Mouse (Mus musculus) heart, postnatal 0 days (tissue): ENCODE measurements around the gene Gm12216. TPM values are rescaled to one million over a fixed set of nuclear protein-coding genes. Genes with fewer than 3 reads are reported as not detected.

Experiments
- ATAC-seq: fragments of 200-750 bp; cut with Nextera tagmentation; 2 replicates; pipeline ENCODE4 v1.8.0; 2017; ENCODE audit warnings: low read depth, moderate number of reproducible peaks, moderate library complexity; ENCODE audit not compliant: insufficient read depth
- DNase-seq: peaks from one replicate; pipeline ENCODE4 v3.0.0-alpha.2; 2016; ENCODE audit warnings: low spot score
- H3K27ac ChIP-seq: fragments of 300-500 bp; sonication (generic); 2 replicates; pipeline ENCODE4 v1.5.1; 2014; ENCODE audit warnings: low read depth, mild to moderate bottlenecking
- H3K27me3 ChIP-seq: fragments of 300-500 bp; sonication (generic); 2 replicates; pipeline ENCODE4 v1.6.1; 2014; ENCODE audit warnings: low read length, mixed read lengths; ENCODE audit not compliant: control insufficient read depth, insufficient read depth
- H3K36me3 ChIP-seq: fragments of 300-500 bp; sonication (generic); replicated peaks from 2 replicates; pipeline ENCODE4 v1.6.1; 2014; ENCODE audit warnings: low read length, mixed read lengths; ENCODE audit not compliant: control insufficient read depth, insufficient read depth
- H3K4me1 ChIP-seq: fragments of 300-500 bp; sonication (generic); 2 replicates; pipeline ENCODE4 v1.6.1; 2014; ENCODE audit warnings: antibody characterized with exemption; ENCODE audit not compliant: control insufficient read depth, insufficient read depth
- H3K4me2 ChIP-seq: fragments of 300-500 bp; sonication (generic); 2 replicates; pipeline ENCODE4 v1.6.1; 2014; ENCODE audit warnings: low read depth, mild to moderate bottlenecking, low read length, moderate library complexity
- H3K4me3 ChIP-seq: fragments of 300-500 bp; sonication (generic); 2 replicates; pipeline ENCODE4 v1.5.1; 2014; ENCODE audit warnings: low read depth, low read length
- H3K9ac ChIP-seq: fragments of 300-500 bp; sonication (generic); replicated peaks from 2 replicates; pipeline ENCODE4 v1.6.1; 2014; ENCODE audit warnings: low read depth, low read length, mixed read lengths
- H3K9me3 ChIP-seq: fragments of 300-500 bp; sonication (generic); replicated peaks from 2 replicates; pipeline ENCODE4 v1.6.1; 2016; ENCODE audit warnings: low read length; ENCODE audit not compliant: control insufficient read depth
- CTCF ChIP-seq: IDR thresholded peaks from 2 replicates; pipeline ENCODE4 v1.5.1; 2016; ENCODE audit warnings: antibody characterized with exemption, control low read depth, low read depth
- EP300 ChIP-seq: IDR thresholded peaks from 2 replicates; pipeline ENCODE4 v1.6.1; 2016; ENCODE audit warnings: antibody characterized with exemption, low read depth
- WGBS: fragments of 180-500 bp; shearing (Covaris S2); extraction: QIAGEN DNeasy Blood & Tissue Kit; methylation state at CpG from one replicate; pipeline ENCODE4 v1.1.7; 2014; 5-methylcytosine and 5-hydroxymethylcytosine counted together
- polyA plus RNA-seq: library from polyadenylated mRNA; unstranded; fragments of >200 nt; fragmentation: Nextera tagmentation; extraction: Ambion mirVana; gene quantifications from 2 replicates; pipeline ENCODE4 v1.2.1, GENCODE M21; 2015
- total RNA-seq: library from RNA; depleted of rRNA; stranded (reverse); fragments of >200 nt; gene quantifications from 2 replicates; pipeline ENCODE4 v1.2.3, GENCODE M21; 2014; ENCODE audit warnings: low replicate concordance

The Gm12216 gene
- total and polyA plus RNA-seq, 2 experiments from 2014 or later = 1.6 TPM; not detected in 1

DNA sequence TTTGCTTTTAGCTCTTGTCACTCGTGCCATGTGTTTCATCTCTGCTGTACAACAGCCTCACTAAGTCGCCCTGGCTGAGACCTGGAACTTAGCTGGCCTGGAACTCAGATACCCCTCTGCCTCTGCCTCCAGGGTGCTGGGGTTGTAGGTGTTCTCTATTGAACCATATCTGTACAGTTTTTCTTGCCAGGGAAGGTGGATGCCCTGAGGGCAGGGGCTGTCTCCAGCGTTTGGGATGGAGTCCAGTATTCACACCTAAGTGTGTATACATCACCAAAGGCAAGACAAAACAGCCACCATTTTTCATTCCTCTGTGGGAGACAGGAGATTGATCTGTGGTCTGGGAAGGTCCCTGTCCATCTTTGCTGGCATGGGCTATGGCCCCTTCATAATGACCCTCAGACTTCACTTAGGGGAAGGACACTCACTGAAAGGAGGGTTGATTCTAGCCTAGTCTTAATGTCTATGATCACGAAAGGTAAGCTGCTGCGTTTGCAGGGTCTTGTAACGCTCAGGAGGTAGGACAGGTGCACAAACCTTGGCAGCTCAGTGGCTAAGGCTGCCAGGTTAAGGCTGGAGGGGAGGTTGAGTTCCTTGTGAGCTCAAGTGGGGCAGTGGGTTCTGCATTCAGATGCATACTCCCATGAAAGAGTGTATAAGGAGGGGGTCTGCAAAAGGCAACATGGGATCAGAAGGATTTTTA, 847 bp downstream of the Gm12216 start:
- peak overlapping the region; percentile 51 for H3K4me3 ChIP-seq
- no peaks in the 10 kb centered on the region for H3K27me3 ChIP-seq
- DNase-seq (no peak), ATAC-seq (no peak)
- no peaks in the 10 kb centered on the region for H3K4me1 ChIP-seq
- H3K9me3 ChIP-seq = no peaks in the 10 kb centered on the region
- H3K36me3 ChIP-seq = no peaks in the 10 kb centered on the region
- no peak overlapping the region for H3K9ac ChIP-seq
- peak overlapping the region; percentile 58 for H3K4me2 ChIP-seq
- TF ChIP-seq EP300 (no peak), CTCF (no peak)
- 77% methylated on average over 6 of the region's 6 CpGs for WGBS
- H3K27ac ChIP-seq = no peak overlapping the region

DNA sequence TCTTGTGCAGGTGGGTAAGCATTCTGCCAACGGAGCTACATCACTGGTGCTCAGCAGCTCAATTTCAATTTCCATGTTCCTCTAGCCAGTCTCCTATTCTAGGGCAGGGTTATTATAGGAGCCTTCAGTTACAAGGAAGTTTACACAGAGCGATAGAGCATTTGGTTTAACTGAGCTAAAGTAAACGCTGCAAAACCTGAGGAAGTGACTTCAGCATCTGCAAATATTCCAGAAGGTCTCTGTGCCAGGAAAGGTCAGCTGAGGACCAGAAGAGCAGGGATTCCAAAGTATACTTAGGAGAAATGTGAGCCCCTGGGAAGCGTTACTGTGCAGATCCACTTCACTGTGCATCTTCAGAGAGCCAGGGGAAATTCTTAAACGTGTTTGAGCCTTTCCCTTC, 5.4 kb downstream of the Gm12216 start:
- ATAC-seq (no peak), DNase-seq (peak; percentile 32)
- Histone ChIP-seq H3K36me3 (no peaks in the 10 kb centered on the region), H3K4me3 (no peak overlapping the region), H3K4me2 (no peak overlapping the region), H3K9me3 (no peaks in the 10 kb centered on the region), H3K27ac (no peak overlapping the region), H3K27me3 (no peaks in the 10 kb centered on the region), H3K4me1 (no peaks in the 10 kb centered on the region), H3K9ac (no peak overlapping the region)
- 39% methylated on average over 5 of the region's 5 CpGs for WGBS
- TF ChIP-seq CTCF (no peak), EP300 (no peak)

DNA sequence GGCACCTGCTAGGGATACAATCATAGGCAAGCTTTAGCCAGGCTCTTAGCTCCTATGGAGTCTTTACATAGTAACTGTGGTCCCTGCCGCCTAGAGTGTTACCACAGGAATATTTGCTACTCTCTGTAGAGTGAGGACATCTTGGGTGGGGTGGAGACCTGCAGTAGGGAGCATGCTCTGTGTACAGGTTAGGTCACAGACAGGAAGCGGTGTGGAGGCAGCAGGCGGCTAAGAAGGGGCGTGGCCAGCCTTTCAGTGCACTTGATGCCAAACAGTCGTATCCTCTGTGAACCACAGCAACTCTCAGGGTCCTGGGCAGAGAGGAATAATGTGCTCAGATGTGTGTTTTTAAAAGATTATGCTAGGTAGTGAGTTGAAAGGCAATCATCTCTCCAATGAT, 7.3 kb downstream of the Gm12216 start:
- ATAC-seq (peak; percentile 27; the same call in 1 of the 2 replicates), DNase-seq (no peak)

DNA sequence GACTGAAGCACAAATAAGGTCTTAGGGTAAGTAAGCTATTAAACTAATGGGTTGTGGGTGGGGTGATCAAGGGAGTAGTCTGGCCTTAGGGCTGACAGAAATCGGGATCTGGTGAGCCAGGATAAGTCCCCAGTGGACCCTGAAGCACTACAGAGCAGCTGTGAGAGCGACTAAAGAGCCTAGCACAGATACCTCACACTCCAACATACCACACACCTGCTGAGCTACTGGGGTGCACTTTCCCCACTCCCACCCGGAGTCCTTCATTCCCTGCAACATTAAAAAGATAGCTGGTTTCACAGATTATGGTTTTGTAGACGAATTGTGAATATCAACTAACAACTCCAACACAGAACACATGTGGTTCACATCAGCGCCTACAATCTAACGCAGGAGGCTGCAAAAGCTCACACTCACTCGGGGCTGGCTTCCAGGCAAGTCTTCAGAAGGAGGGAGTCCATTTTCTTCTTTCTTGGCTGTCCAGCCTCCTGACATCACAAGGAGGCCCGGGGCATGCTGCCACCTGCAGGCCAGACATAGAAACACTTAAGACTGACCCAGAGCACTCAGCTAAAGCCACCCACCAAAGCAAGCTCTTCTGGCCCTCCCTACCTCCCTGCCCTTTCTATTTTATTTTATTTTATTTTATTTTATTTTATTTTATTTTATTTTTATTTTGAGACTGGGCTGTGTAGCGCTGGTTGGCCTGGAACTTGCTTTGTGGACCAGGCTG, 9.3 kb downstream of the Gm12216 start:
- Histone ChIP-seq H3K9ac (no peak overlapping the region), H3K4me1 (no peaks in the 10 kb centered on the region), H3K36me3 (no peaks in the 10 kb centered on the region), H3K27ac (no peak overlapping the region), H3K4me2 (peak overlapping the region; percentile 24; the same call in 1 of the 2 replicates), H3K4me3 (no peak overlapping the region), H3K27me3 (no peaks in the 10 kb centered on the region), H3K9me3 (no peaks in the 10 kb centered on the region)
- ATAC-seq (peak; percentile 72; the same call in 1 of the 2 replicates), DNase-seq (peak; percentile 87)
- TF ChIP-seq CTCF (peak; percentile 77), EP300 (no peak)
- 29% methylated on average over 9 of the region's 9 CpGs for WGBS

More for the DNA sequence above, 7.3 kb downstream of the Gm12216 start:
- TF ChIP-seq CTCF = no peak
- TF ChIP-seq EP300 = no peak
- no peaks in the 10 kb centered on the region for H3K27me3 ChIP-seq
- no peak overlapping the region for H3K4me3 ChIP-seq
- no peak overlapping the region for H3K27ac ChIP-seq
- H3K9ac ChIP-seq = no peak overlapping the region
- H3K9me3 ChIP-seq = no peaks in the 10 kb centered on the region
- no peaks in the 10 kb centered on the region for H3K4me1 ChIP-seq
- no peaks in the 10 kb centered on the region for H3K36me3 ChIP-seq
- H3K4me2 ChIP-seq = no peak overlapping the region
- 34% methylated on average over 5 of the region's 5 CpGs for WGBS

DNA sequence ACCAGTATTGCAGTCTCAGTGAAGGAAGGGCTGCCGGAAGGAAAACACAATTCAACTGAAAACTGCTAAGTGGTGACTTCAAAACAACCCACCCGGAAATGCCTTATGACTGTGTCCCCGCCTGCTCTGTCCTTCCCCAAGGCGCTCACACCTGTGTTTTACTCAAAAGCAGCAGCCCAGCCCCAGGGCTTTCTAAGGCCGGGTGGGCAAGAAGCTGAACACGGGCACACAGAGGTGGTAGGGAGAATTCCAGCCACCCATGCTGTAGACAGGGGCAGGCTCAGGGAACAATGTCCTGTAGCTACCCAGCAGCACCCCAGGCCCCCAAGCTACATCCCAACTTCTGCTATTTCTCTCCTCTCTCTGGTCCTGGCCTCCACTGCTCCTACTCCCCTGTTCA, 13.4 kb downstream of the Gm12216 start:
- H3K27me3 ChIP-seq = no peaks in the 10 kb centered on the region
- 81% methylated on average over 6 of the region's 6 CpGs for WGBS
- no peak overlapping the region for H3K4me2 ChIP-seq
- H3K4me3 ChIP-seq = no peak overlapping the region
- peaks cover 9% of the 10 kb centered on the region; the same call in 1 of the 2 replicates for H3K4me1 ChIP-seq
- no peaks in the 10 kb centered on the region for H3K9me3 ChIP-seq
- H3K36me3 ChIP-seq = no peaks in the 10 kb centered on the region
- TF ChIP-seq CTCF = no peak
- TF ChIP-seq EP300 = no peak
- DNase-seq = no peak
- no peak overlapping the region for H3K9ac ChIP-seq
- ATAC-seq = no peak
- H3K27ac ChIP-seq = no peak overlapping the region
